ENCODE assay signal across 27 mouse cellular contexts in genomic region chr2:155895046-155895735, GRCm38 (mm10). TPM values are rescaled to one million over a fixed set of nuclear protein-coding genes. Genes with fewer than 3 reads are reported as not detected.
DNase-seq lines count a peak whose midpoint lies in the region; ATAC-seq and TF ChIP-seq lines count a peak whose summit lies in the region.
"Had no signal": no experiment of that assay in that cellular context is flagged by ENCODE, and none has a peak within 500 bp of the region (broad histone marks: within the 10 kb centered on the region; RNA-seq: fewer than 3 reads in every experiment).

No protein-coding gene starts in this region.

- H3K36me3 ChIP-seq in liver, embryonic 16.5 days (ENCODE audit: control insufficient read depth, insufficient read depth) = no peaks in the 10 kb centered on the region
- H3K36me3 ChIP-seq in small intestine, adult 2 months (ENCODE audit: control insufficient read depth, insufficient read depth, low read length) = peaks cover 21% of the 10 kb centered on the region

- H3K9ac ChIP-seq in liver, embryonic 16.5 days (ENCODE audit: low read depth, low read length) = no peak overlapping the region
- H3K9ac ChIP-seq: embryonic facial prominence, embryonic 12.5 days; hindbrain, embryonic 12.5 days; midbrain, embryonic 15.5 days had no signal

- WGBS in cerebellum, adult 2 months = 78% methylated on average over 16 of the region's 16 CpGs
- 76% methylated on average over 16 of the region's 16 CpGs for WGBS in liver, embryonic 16.5 days (ENCODE audit: insufficient replicate concordance)
- 68% methylated on average over 16 of the region's 16 CpGs for WGBS in small intestine, adult 2 months

- H3K4me3 ChIP-seq in cerebellum, adult 2 months (replicated peaks; ENCODE audit: insufficient read depth, low read depth, low read length) = no peak overlapping the region
- H3K4me3 ChIP-seq in liver, embryonic 16.5 days (ENCODE audit: low read depth, low read length) = no peak overlapping the region
- H3K4me3 ChIP-seq in small intestine, adult 2 months (ENCODE audit: low read depth, low read length) = no peak overlapping the region
- H3K4me3 ChIP-seq: embryonic facial prominence, embryonic 12.5 days; heart, adult 2 months; hindbrain, embryonic 12.5 days; midbrain, embryonic 15.5 days had no signal

- no peaks in the 10 kb centered on the region for H3K4me1 ChIP-seq in cerebellum, adult 2 months (ENCODE audit: control insufficient read depth, insufficient read depth, low read length)
- H3K4me1 ChIP-seq in liver, embryonic 16.5 days (ENCODE audit: control insufficient read depth, low read depth, low read length) = no peaks in the 10 kb centered on the region
- peaks cover 3% of the 10 kb centered on the region; the same call in 1 of the 2 replicates for H3K4me1 ChIP-seq in small intestine, adult 2 months (ENCODE audit: control insufficient read depth, insufficient read depth, insufficient read length, low read length)
- H3K4me1 ChIP-seq: embryonic facial prominence, embryonic 12.5 days; hindbrain, embryonic 12.5 days; midbrain, embryonic 15.5 days had no signal

- H3K9me3 ChIP-seq in liver, embryonic 16.5 days (replicated peaks; ENCODE audit: control insufficient read depth, low read length) = no peaks in the 10 kb centered on the region
- H3K9me3 ChIP-seq: embryonic facial prominence, embryonic 12.5 days; hindbrain, embryonic 12.5 days; midbrain, embryonic 15.5 days had no signal

- H3K4me2 ChIP-seq in liver, embryonic 16.5 days (ENCODE audit: low read depth, low read length) = peak overlapping the region; percentile 33; the same call in 1 of the 2 replicates
- H3K4me2 ChIP-seq: embryonic facial prominence, embryonic 12.5 days; hindbrain, embryonic 12.5 days; midbrain, embryonic 15.5 days had no signal

- peak; percentile 78 for ATAC-seq in liver, embryonic 16.5 days (ENCODE audit: low read depth)
- ATAC-seq in megakaryocyte-erythroid progenitor cell, adult 5-6 weeks (replicated peaks; ENCODE audit: low FRiP score, low TSS enrichment, poor library complexity, severe bottlenecking) = no peak
- ATAC-seq: inflammation-experienced regulatory T-cells, adult 6 months; midbrain, embryonic 15.5 days had no signal

- 0 out of 2 replicates have a peak overlapping the region, but pooled peaks have one; percentile 21 for H3K27ac ChIP-seq in cerebellum, adult 2 months (ENCODE audit: insufficient read depth, low read length)
- peak overlapping the region; percentile 28 for H3K27ac ChIP-seq in liver, embryonic 16.5 days (ENCODE audit: low read length)
- H3K27ac ChIP-seq in small intestine, adult 2 months (ENCODE audit: insufficient read depth, low read depth, low read length) = peak overlapping the region; percentile 3; the same call in 1 of the 2 replicates
- H3K27ac ChIP-seq: embryonic facial prominence, embryonic 12.5 days; heart, adult 2 months; hindbrain, embryonic 12.5 days; midbrain, embryonic 15.5 days had no signal

- H3K27me3 ChIP-seq in cerebellum, adult 2 months (ENCODE audit: control insufficient read depth, insufficient read depth, low read length) = no peaks in the 10 kb centered on the region
- H3K27me3 ChIP-seq in liver, embryonic 16.5 days (ENCODE audit: control insufficient read depth, insufficient read depth, low read depth, low read length) = no peaks in the 10 kb centered on the region
- no peaks in the 10 kb centered on the region for H3K27me3 ChIP-seq in small intestine, adult 2 months (ENCODE audit: control insufficient read depth, insufficient read depth, low read length)
- H3K27me3 ChIP-seq: CH12.LX; embryonic facial prominence, embryonic 12.5 days; hindbrain, embryonic 12.5 days; midbrain, embryonic 15.5 days had no signal

- no peak for TF ChIP-seq CTCF in cerebellum, adult 2 months (IDR thresholded peaks at IDR 0.05; ENCODE audit: borderline replicate concordance, insufficient read depth, low read depth, low read length)
- TF ChIP-seq CTCF in small intestine, adult 2 months (IDR thresholded peaks at IDR 0.05; ENCODE audit: extremely low read depth, insufficient read length, insufficient replicate concordance, low read depth, low read length) = no peak

- no peak for TF ChIP-seq POLR2A in cerebellum, adult 2 months (IDR thresholded peaks at IDR 0.05; ENCODE audit: borderline replicate concordance, insufficient read depth, low read length)
- no peak for TF ChIP-seq POLR2A in small intestine, adult 2 months (IDR thresholded peaks at IDR 0.05; ENCODE audit: low read depth, low read length)

- peak in 1 of 2 experiments; percentile 6 for DNase-seq in cerebellum, adult 2 months
- DNase-seq in cerebellum, postnatal 10 days = no peak
- DNase-seq in NIH3T3 (ENCODE audit: low read depth) = peak; percentile 64
- DNase-seq in adrenal gland, adult (ENCODE audit: inconsistent age in 2 of 2, low spot score in 1 of 2) = no peak
- DNase-seq in thymus, postnatal 25 days = no peak
- DNase-seq: adrenal gland, adult 8-10 months; cerebellum, adult 11 months; gastrocnemius, postnatal 10 days; heart, adult 2 months; right cerebral cortex, postnatal 4 days; thymus, adult 2 months had no signal

RNA-seq across cellular contexts. Expression of gene Uqcc1, which starts 34.9 kb away (rescaled TPM):
- 95.8 and 102 TPM in 2 replicates for polyA plus RNA-seq in cerebellum, adult 2 months (2012; rRNA removed)
- 26.5 and 34.1 TPM in 2 replicates for polyA plus RNA-seq in liver, embryonic 16.5 days (2015; fragmentation: Nextera tagmentation; extraction: Ambion mirVana)
- 9.0 and 9.6 TPM in 2 replicates for polyA plus RNA-seq in small intestine, adult 2 months (2012; rRNA removed)
- total RNA-seq in megakaryocyte-erythroid progenitor cell, adult 5-6 weeks (2014; fragmentation: Nextera tagmentation) = 33.6 and 42.4 TPM in 2 replicates
- total RNA-seq in megakaryocyte-erythroid progenitor cell, adult 5-6 weeks (2017) = 63.6 and 72.4 TPM in 2 replicates

RNA-seq across cellular contexts. Expression of gene Gm15557, which starts 45.3 kb away (rescaled TPM):
- not detected in 2 replicates for polyA plus RNA-seq in cerebellum, adult 2 months (2012; rRNA removed)
- not detected in 2 replicates for polyA plus RNA-seq in liver, embryonic 16.5 days (2015; fragmentation: Nextera tagmentation; extraction: Ambion mirVana)
- not detected in 2 replicates for polyA plus RNA-seq in small intestine, adult 2 months (2012; rRNA removed)
- not detected in 2 replicates for total RNA-seq in megakaryocyte-erythroid progenitor cell, adult 5-6 weeks (2014; fragmentation: Nextera tagmentation)
- not detected in 2 replicates for total RNA-seq in megakaryocyte-erythroid progenitor cell, adult 5-6 weeks (2017)
- total RNA-seq: adrenal gland, adult 8-10 months; CH12.LX; common myeloid progenitor, adult 5-6 weeks; gastrocnemius, postnatal 10 days; heart, adult 2 months; layer of hippocampus, adult 18-20 months; left cerebral cortex, adult 8-10 months; megakaryocyte, adult 5-6 weeks; neutrophil, adult 5-6 weeks had no signal
- polyA plus RNA-seq: brain, embryonic 14.5 days; embryonic facial prominence, embryonic 12.5 days; heart, adult 2 months; heart, embryonic 16.5 days; hindbrain, embryonic 12.5 days; inflammation-experienced regulatory T-cells, adult 6 months; kidney, embryonic 14.5 days; midbrain, embryonic 15.5 days; thymus, adult 2 months had no signal

RNA-seq across cellular contexts. Expression of gene Gdf5, which starts 50.0 kb away (rescaled TPM):
- 0.14 and 0.21 TPM in 2 replicates for polyA plus RNA-seq in cerebellum, adult 2 months (2012; rRNA removed)
- polyA plus RNA-seq in liver, embryonic 16.5 days (2015; fragmentation: Nextera tagmentation; extraction: Ambion mirVana) = not detected in 2 replicates
- not detected in 2 replicates for polyA plus RNA-seq in small intestine, adult 2 months (2012; rRNA removed)
- total RNA-seq in megakaryocyte-erythroid progenitor cell, adult 5-6 weeks (2014; fragmentation: Nextera tagmentation) = not detected in 2 replicates
- total RNA-seq in megakaryocyte-erythroid progenitor cell, adult 5-6 weeks (2017) = not detected in 2 replicates
- total RNA-seq: CH12.LX; common myeloid progenitor, adult 5-6 weeks; heart, adult 2 months; megakaryocyte, adult 5-6 weeks; neutrophil, adult 5-6 weeks had no signal
- polyA plus RNA-seq: inflammation-experienced regulatory T-cells, adult 6 months had no signal
